Mouse (Mus musculus) stomach, embryonic 15.5 days (tissue): ENCODE measurements around the gene Hnrnph3. TPM values are rescaled to one million over a fixed set of nuclear protein-coding genes. Genes with fewer than 3 reads are reported as not detected.

ENCODE experiments used
- ATAC-seq: fragments of 200-750 bp; cut with Nextera tagmentation; 2 replicates; pipeline ENCODE4 v1.8.0; 2017; ENCODE audit warnings: low read depth, moderate number of reproducible peaks, moderate TSS enrichment; ENCODE audit not compliant: insufficient read depth, low FRiP score
- H3K27ac ChIP-seq: fragments of 300-500 bp; sonication (generic); 2 replicates; pipeline ENCODE4 v1.5.1; 2015; ENCODE audit warnings: mild to moderate bottlenecking, inconsistent platforms
- H3K27me3 ChIP-seq: fragments of 300-500 bp; sonication (generic); replicated peaks from 2 replicates; pipeline ENCODE4 v1.6.1; 2015; ENCODE audit warnings: inconsistent platforms
- H3K36me3 ChIP-seq: fragments of 300-500 bp; sonication (generic); 2 replicates; pipeline ENCODE4 v1.6.1; 2015; ENCODE audit warnings: inconsistent platforms
- H3K4me1 ChIP-seq: fragments of 300-500 bp; sonication (generic); 2 replicates; pipeline ENCODE4 v1.6.1; 2015; ENCODE audit warnings: inconsistent platforms
- H3K4me2 ChIP-seq: fragments of 300-500 bp; sonication (generic); 2 replicates; pipeline ENCODE4 v1.6.1; 2015; ENCODE audit warnings: mild to moderate bottlenecking, inconsistent platforms
- H3K4me3 ChIP-seq: fragments of 300-500 bp; sonication (generic); replicated peaks from 2 replicates; pipeline ENCODE4 v1.5.1; 2015; ENCODE audit warnings: inconsistent platforms
- H3K9ac ChIP-seq: fragments of 300-500 bp; sonication (generic); 2 replicates; pipeline ENCODE4 v1.6.1; 2015; ENCODE audit warnings: inconsistent platforms
- H3K9me3 ChIP-seq: fragments of 300-500 bp; sonication (generic); 2 replicates; pipeline ENCODE4 v1.6.1; 2016; ENCODE audit warnings: inconsistent platforms
- WGBS: fragments of 180-500 bp; shearing (Covaris S2); methylation state at CpG from one replicate; pipeline ENCODE4 v1.1.7; 2015; 5-methylcytosine and 5-hydroxymethylcytosine counted together
- polyA plus RNA-seq: library from polyadenylated mRNA; unstranded; fragments of >200 nt; fragmentation: Nextera tagmentation; extraction: Ambion mirVana; gene quantifications from 2 replicates; pipeline ENCODE4 v1.2.1, GENCODE M21; 2015

Hnrnph3 gene
- polyA plus RNA-seq, 1 experiment from 2014 or later = 87.7 TPM

DNA sequence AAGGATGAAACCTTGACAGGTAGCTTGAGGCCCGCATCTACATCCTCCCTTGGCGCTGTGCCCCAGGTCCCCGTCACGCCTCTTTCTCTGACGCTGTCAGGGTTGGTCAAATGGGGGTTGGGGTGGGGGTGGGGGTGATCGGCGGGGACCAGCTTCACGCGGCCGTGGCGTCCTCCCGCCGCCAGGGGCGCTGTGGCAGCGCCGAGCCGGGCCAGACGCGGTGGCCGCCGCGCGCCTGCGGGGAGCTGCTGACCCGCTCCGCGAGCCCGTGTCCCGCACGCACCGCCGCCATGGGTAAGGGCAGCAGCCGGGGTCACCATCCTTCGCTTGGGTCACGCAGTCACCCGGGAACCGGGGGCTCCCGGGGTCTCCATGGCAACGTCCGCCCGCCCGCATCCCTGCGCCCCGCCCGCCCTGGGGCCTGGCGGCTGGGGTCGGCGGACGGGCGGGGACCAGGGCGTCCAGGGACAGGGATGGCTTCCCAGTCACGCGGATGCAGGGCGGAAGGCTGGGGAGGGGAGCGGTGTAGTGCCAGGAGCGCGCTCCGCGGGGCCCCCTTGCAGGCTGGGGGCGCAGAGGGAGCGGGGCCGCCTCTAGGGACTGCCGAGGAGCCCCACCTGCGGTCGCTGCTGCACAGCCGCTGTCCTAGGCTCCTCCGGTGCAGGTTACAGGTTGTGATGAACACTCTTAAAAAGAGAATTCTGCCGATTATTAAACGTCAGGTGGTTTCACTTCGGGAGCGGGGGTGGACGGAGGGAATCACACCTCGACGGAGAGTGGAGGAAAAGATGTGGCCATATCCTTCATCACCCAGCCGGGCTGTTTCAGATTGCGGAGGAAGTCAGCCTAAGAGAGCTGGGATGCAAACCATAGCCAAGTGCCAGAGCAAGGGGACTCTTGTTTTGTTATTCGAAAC is 43.7 kb downstream of the Hnrnph3 start, which contains the start of gene Rufy2:
Gene Rufy2, plus strand, starts transcription at position 185 of the 916 bp plus-strand sequence.
- Histone ChIP-seq H3K27ac (peak within 1 kb of the TSS; percentile 66), H3K9me3 (no peaks in the 10 kb centered on the region), H3K9ac (peak within 1 kb of the TSS; percentile 83), H3K36me3 (0 out of 2 replicates have a peak, but pooled peaks cover 5% of the 10 kb centered on the region), H3K27me3 (no peaks in the 10 kb centered on the region), H3K4me1 (peaks cover 7% of the 10 kb centered on the region), H3K4me3 (peak within 1 kb of the TSS; percentile 95), H3K4me2 (peak within 1 kb of the TSS; percentile 69)
- ATAC-seq = peak; percentile 85
- WGBS = 1% methylated on average over 75 of the region's 77 CpGs

DNA sequence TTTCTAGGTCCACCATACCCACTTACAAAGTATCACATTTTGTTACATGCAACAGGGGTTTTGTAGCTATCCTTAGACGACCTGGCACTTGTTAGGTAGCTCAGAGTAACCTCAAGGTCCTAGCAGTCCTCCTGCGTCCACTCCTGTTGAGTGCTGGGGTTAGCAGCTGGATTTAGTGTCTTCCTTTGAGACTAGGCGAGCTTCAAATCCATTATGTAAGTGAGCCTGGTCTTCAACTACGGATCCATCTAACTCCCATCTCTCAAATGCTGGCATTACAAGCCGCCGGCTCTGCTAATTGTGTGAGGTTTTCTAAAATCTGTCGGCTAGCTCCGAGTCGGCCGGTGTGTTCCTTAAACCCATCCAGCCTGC is 44.4 kb downstream of the Hnrnph3 start:
- 8% methylated on average over 10 of the region's 10 CpGs for WGBS
- no peak for ATAC-seq
- peak overlapping the region; percentile 95 for H3K4me3 ChIP-seq
- peak overlapping the region; percentile 69 for H3K4me2 ChIP-seq
- H3K9me3 ChIP-seq = no peaks in the 10 kb centered on the region
- no peak overlapping the region for H3K27ac ChIP-seq
- H3K9ac ChIP-seq = peak overlapping the region; percentile 18; the same call in 1 of the 2 replicates
- peaks cover 7% of the 10 kb centered on the region for H3K4me1 ChIP-seq
- no peaks in the 10 kb centered on the region for H3K27me3 ChIP-seq
- H3K36me3 ChIP-seq = 0 out of 2 replicates have a peak, but pooled peaks cover 3% of the 10 kb centered on the region

- H3K27me3 ChIP-seq = no peaks in the 10 kb centered on the region
- no peak for ATAC-seq
- no peak overlapping the region for H3K4me3 ChIP-seq
- H3K9me3 ChIP-seq = no peaks in the 10 kb centered on the region
- 78% methylated on average over 16 of the region's 16 CpGs for WGBS
- peaks cover 20% of the 10 kb centered on the region; the same call in 1 of the 2 replicates for H3K36me3 ChIP-seq
- H3K4me1 ChIP-seq = no peaks in the 10 kb centered on the region
- no peak overlapping the region for H3K27ac ChIP-seq
- H3K4me2 ChIP-seq = no peak overlapping the region
- no peak overlapping the region for H3K9ac ChIP-seq
These were observed 52.2 kb downstream of the Hnrnph3 start for GRCm38 (mm10) chr10:62971821-62972220.

- Histone ChIP-seq H3K4me1 (no peaks in the 10 kb centered on the region), H3K27me3 (no peaks in the 10 kb centered on the region), H3K36me3 (peaks cover 31% of the 10 kb centered on the region), H3K4me2 (no peak overlapping the region), H3K9ac (no peak overlapping the region), H3K27ac (no peak overlapping the region), H3K4me3 (no peak overlapping the region), H3K9me3 (no peaks in the 10 kb centered on the region)
- 94% methylated on average over 15 of the region's 15 CpGs for WGBS
- no peak for ATAC-seq
These were observed 57.7 kb downstream of the Hnrnph3 start for GRCm38 (mm10) chr10:62966291-62966690.

DNA sequence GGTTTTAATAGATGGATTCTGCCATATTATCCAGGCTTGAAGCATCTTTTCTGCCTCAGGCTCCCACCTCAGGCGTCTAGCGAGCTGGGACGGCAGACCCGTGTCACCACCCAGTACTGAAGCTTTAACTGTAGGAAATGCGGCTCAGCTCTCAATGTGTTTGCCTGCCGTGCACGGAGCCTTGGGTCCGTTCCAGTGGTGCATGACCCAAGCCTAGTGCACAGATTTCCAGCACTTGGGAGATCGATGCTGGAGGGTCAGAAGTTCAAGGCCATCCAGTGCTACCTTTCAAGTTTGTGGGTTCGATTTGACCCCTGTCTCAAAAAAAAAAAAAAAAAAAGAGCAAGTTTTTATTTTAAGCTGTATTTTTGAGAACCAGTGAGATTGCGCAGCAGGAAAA is 58.2 kb downstream of the Hnrnph3 start:
- no peak overlapping the region for H3K4me3 ChIP-seq
- no peak overlapping the region for H3K27ac ChIP-seq
- no peaks in the 10 kb centered on the region for H3K4me1 ChIP-seq
- no peaks in the 10 kb centered on the region for H3K27me3 ChIP-seq
- peaks cover 31% of the 10 kb centered on the region for H3K36me3 ChIP-seq
- 89% methylated on average over 11 of the region's 11 CpGs for WGBS
- H3K9me3 ChIP-seq = no peaks in the 10 kb centered on the region
- no peak for ATAC-seq
- no peak overlapping the region for H3K4me2 ChIP-seq
- H3K9ac ChIP-seq = no peak overlapping the region

Other genes starting within 250 kb of the Hnrnph3 start
- gene Ccar1, start 231.9 kb downstream of the Hnrnph3 start, polyA plus RNA-seq = 100 and 115 TPM in 2 replicates
- gene Tet1, start 115.2 kb downstream of the Hnrnph3 start, polyA plus RNA-seq = 17.7 and 23.0 TPM in 2 replicates
- gene Slc25a16, start 103.6 kb downstream of the Hnrnph3 start, polyA plus RNA-seq = 12.2 and 13.4 TPM in 2 replicates
- gene Dna2, start 77.2 kb downstream of the Hnrnph3 start, polyA plus RNA-seq = 16.4 TPM in 2 replicates
- gene Rufy2, start 44.0 kb downstream of the Hnrnph3 start, polyA plus RNA-seq = 26.6 TPM in 2 replicates
- gene Pbld2, start 98 bp upstream of the Hnrnph3 start, polyA plus RNA-seq = 4.7 and 6.5 TPM in 2 replicates
- 6.5 and 8.3 TPM in 2 replicates for gene Pbld1, start 35.9 kb upstream of the Hnrnph3 start, polyA plus RNA-seq
- 0.08 and 0.23 TPM in 2 replicates for gene Atoh7, start 75.4 kb upstream of the Hnrnph3 start, polyA plus RNA-seq
- gene Mypn, start 179.7 kb upstream of the Hnrnph3 start, polyA plus RNA-seq = 0.06 TPM in 2 replicates
- gene Herc4, start 219.6 kb upstream of the Hnrnph3 start, polyA plus RNA-seq = 38.9 and 39.9 TPM in 2 replicates